Mouse (Mus musculus) kidney, postnatal 0 days (tissue): Measurements from ENCODE around the gene Abhd16a. TPM values are rescaled to one million over a fixed set of nuclear protein-coding genes. Genes with fewer than 3 reads are reported as not detected.
A peak's percentile ranks its signal among the peaks of the same experiment; 100 is the strongest.

ENCODE experiments used
- ATAC-seq: fragments of 200-750 bp; cut with Nextera tagmentation; replicated peaks from 2 replicates; pipeline ENCODE4 v1.8.0; 2017; ENCODE audit warnings: low read depth, moderate number of reproducible peaks, moderate TSS enrichment, moderate library complexity; ENCODE audit not compliant: low FRiP score
- DNase-seq: peaks from one replicate; pipeline ENCODE4 v3.0.0-alpha.2; 2016; ENCODE audit warnings: low spot score
- H3K27ac ChIP-seq: fragments of 300-500 bp; sonication (generic); 2 replicates; pipeline ENCODE4 v1.5.1; 2014; ENCODE audit warnings: mild to moderate bottlenecking
- H3K27me3 ChIP-seq: fragments of 300-500 bp; sonication (generic); 2 replicates; pipeline ENCODE4 v1.6.1; 2014; ENCODE audit warnings: low read length, mixed read lengths; ENCODE audit not compliant: insufficient read depth
- H3K36me3 ChIP-seq: fragments of 300-500 bp; sonication (generic); 2 replicates; pipeline ENCODE4 v1.6.1; 2014; ENCODE audit warnings: low read length, mixed read lengths; ENCODE audit not compliant: insufficient read depth
- H3K4me1 ChIP-seq: fragments of 300-500 bp; sonication (generic); replicated peaks from 2 replicates; pipeline ENCODE4 v1.6.1; 2014; ENCODE audit warnings: antibody characterized with exemption, low read length, mixed read lengths; ENCODE audit not compliant: insufficient read depth
- H3K4me2 ChIP-seq: fragments of 300-500 bp; sonication (generic); 2 replicates; pipeline ENCODE4 v1.6.1; 2014; ENCODE audit warnings: mild to moderate bottlenecking, low read length, moderate library complexity, mixed read lengths
- H3K4me3 ChIP-seq: fragments of 300-500 bp; sonication (generic); replicated peaks from 2 replicates; pipeline ENCODE4 v1.5.1; 2014; ENCODE audit warnings: low read depth, low read length
- H3K9ac ChIP-seq: fragments of 300-500 bp; sonication (generic); 2 replicates; pipeline ENCODE4 v1.6.1; 2014; ENCODE audit warnings: low read depth, low read length
- H3K9me3 ChIP-seq: fragments of 300-500 bp; sonication (generic); replicated peaks from 2 replicates; pipeline ENCODE4 v1.6.1; 2016; ENCODE audit warnings: low read length, inconsistent platforms, mixed read lengths
- CTCF ChIP-seq: IDR thresholded peaks from 2 replicates; pipeline ENCODE4 v1.5.1; 2016; ENCODE audit warnings: antibody characterized with exemption, low read depth, mild to moderate bottlenecking, moderate library complexity
- WGBS: fragments of 180-500 bp; shearing (Covaris S2); extraction: QIAGEN DNeasy Blood & Tissue Kit; methylation state at CpG from one replicate; pipeline ENCODE4 v1.1.7; 2014; 5-methylcytosine and 5-hydroxymethylcytosine counted together
- polyA plus RNA-seq: library from polyadenylated mRNA; unstranded; fragments of >200 nt; fragmentation: Nextera tagmentation; extraction: Ambion mirVana; gene quantifications from 2 replicates; pipeline ENCODE4 v1.2.1, GENCODE M21; 2015

The Abhd16a gene
- polyA plus RNA-seq, 1 experiment from 2014 or later = 109 TPM

- DNase-seq = no peak
- no peak for ATAC-seq
- no peak overlapping the region for H3K4me2 ChIP-seq
- no peak overlapping the region for H3K4me3 ChIP-seq
- no peak overlapping the region for H3K9ac ChIP-seq
- H3K36me3 ChIP-seq = peaks cover 53% of the 10 kb centered on the region
- no peaks in the 10 kb centered on the region for H3K9me3 ChIP-seq
- H3K4me1 ChIP-seq = peaks cover 13% of the 10 kb centered on the region; the same call in 1 of the 2 replicates
- no peak for TF ChIP-seq CTCF
- peak overlapping the region; percentile 9; the same call in 1 of the 2 replicates for H3K27ac ChIP-seq
- no peaks in the 10 kb centered on the region for H3K27me3 ChIP-seq
- WGBS = 51% methylated on average over 7 of the region's 8 CpGs
These were observed 13.2 kb downstream of the Abhd16a start for GRCm38 (mm10) chr17:35102299-35102698.

- TF ChIP-seq CTCF = no peak
- Histone ChIP-seq H3K36me3 (peaks cover 45% of the 10 kb centered on the region), H3K27ac (0 out of 2 replicates have a peak overlapping the region, but pooled peaks have one; percentile 36), H3K9me3 (no peaks in the 10 kb centered on the region), H3K4me2 (no peak overlapping the region), H3K4me1 (peaks cover 13% of the 10 kb centered on the region; the same call in 1 of the 2 replicates), H3K27me3 (no peaks in the 10 kb centered on the region), H3K4me3 (no peak overlapping the region), H3K9ac (no peak overlapping the region)
- ATAC-seq (peak; percentile 44), DNase-seq (peak; percentile 28)
- WGBS = 49% methylated on average over 6 of the region's 6 CpGs
These were observed 14.2 kb downstream of the Abhd16a start for GRCm38 (mm10) chr17:35103221-35103690.

GRCm38 (mm10) chr17:35104079-35104478 lies 15.0 kb downstream of the Abhd16a start:
- no peak for DNase-seq
- Histone ChIP-seq H3K4me3 (no peak overlapping the region), H3K36me3 (peaks cover 37% of the 10 kb centered on the region), H3K27me3 (no peaks in the 10 kb centered on the region), H3K27ac (0 out of 2 replicates have a peak overlapping the region, but pooled peaks have one; percentile 8), H3K9me3 (no peaks in the 10 kb centered on the region), H3K9ac (no peak overlapping the region), H3K4me2 (no peak overlapping the region), H3K4me1 (peaks cover 13% of the 10 kb centered on the region; the same call in 1 of the 2 replicates)
- 94% methylated on average over 7 of the region's 7 CpGs for WGBS
- ATAC-seq = no peak
- no peak for TF ChIP-seq CTCF

GRCm38 (mm10) chr17:35104754-35105153 lies 15.7 kb downstream of the Abhd16a start:
- no peak overlapping the region for H3K9ac ChIP-seq
- no peak for DNase-seq
- no peaks in the 10 kb centered on the region for H3K27me3 ChIP-seq
- H3K9me3 ChIP-seq = no peaks in the 10 kb centered on the region
- no peak for TF ChIP-seq CTCF
- H3K4me3 ChIP-seq = no peak overlapping the region
- H3K36me3 ChIP-seq = peaks cover 32% of the 10 kb centered on the region
- no peak for ATAC-seq
- WGBS = 77% methylated on average over 6 of the region's 6 CpGs
- peaks cover 13% of the 10 kb centered on the region; the same call in 1 of the 2 replicates for H3K4me1 ChIP-seq
- no peak overlapping the region for H3K4me2 ChIP-seq
- no peak overlapping the region for H3K27ac ChIP-seq

- Histone ChIP-seq H3K27ac (peak overlapping the region; percentile 10; the same call in 1 of the 2 replicates), H3K4me2 (peak overlapping the region; percentile 39), H3K27me3 (no peaks in the 10 kb centered on the region), H3K9me3 (no peaks in the 10 kb centered on the region), H3K4me1 (peaks cover 4% of the 10 kb centered on the region; the same call in 1 of the 2 replicates), H3K36me3 (peaks cover 24% of the 10 kb centered on the region), H3K4me3 (no peak overlapping the region), H3K9ac (no peak overlapping the region)
- DNase-seq (peak; percentile 78), ATAC-seq (no peak)
- TF ChIP-seq CTCF = peak; percentile 72
- 20% methylated on average over 13 of the region's 13 CpGs for WGBS
These were observed 16.8 kb downstream of the Abhd16a start for GRCm38 (mm10) chr17:35105740-35106389.

GRCm38 (mm10) chr17:35106522-35106921 lies 17.5 kb downstream of the Abhd16a start:
- H3K9me3 ChIP-seq = no peaks in the 10 kb centered on the region
- H3K4me3 ChIP-seq = no peak overlapping the region
- H3K4me1 ChIP-seq = peaks cover 3% of the 10 kb centered on the region; the same call in 1 of the 2 replicates
- ATAC-seq (no peak), DNase-seq (peak; percentile 41)
- WGBS = 72% methylated on average over 3 of the region's 3 CpGs
- TF ChIP-seq CTCF = peak; percentile 46; the same call in 1 of the 2 replicates
- no peaks in the 10 kb centered on the region for H3K27me3 ChIP-seq
- H3K27ac ChIP-seq = no peak overlapping the region; the same call in 1 of the 2 replicates
- peaks cover 17% of the 10 kb centered on the region for H3K36me3 ChIP-seq
- no peak overlapping the region for H3K9ac ChIP-seq
- H3K4me2 ChIP-seq = no peak overlapping the region
